Mouse (Mus musculus): ENCODE data around the gene 1700003E16Rik. TPM values are rescaled to one million over a fixed set of nuclear protein-coding genes. Genes with fewer than 3 reads are reported as not detected.
A peak's percentile ranks its signal among the peaks of the same experiment; 100 is the strongest.

The 1700003E16Rik gene
- total and polyA plus RNA-seq, 3 experiments, result 0.15 to 0.50 TPM; not detected in 1

- Histone ChIP-seq H3K36me3 (ENCODE audit: control insufficient read depth in 1 of 2, insufficient read depth in 2 of 2, low read length in 2 of 2) (peaks cover 0 to 33% of the 10 kb centered on the region in 2 experiments; a peak in 2 of 4 replicates), H3K79me2 (ENCODE audit: control insufficient read depth, insufficient read depth, low read length, poor library complexity) (peaks cover 38% of the 10 kb centered on the region), H3K27me3 (ENCODE audit: control insufficient read depth in 1 of 2, insufficient read depth in 2 of 2, low read length in 2 of 2) (no peaks in the 10 kb centered on the region), H3K4me1 (ENCODE audit: control insufficient read depth in 1 of 2, insufficient read depth in 2 of 2, low read length in 2 of 2) (peaks cover 0 to 29% of the 10 kb centered on the region in 2 experiments; a peak in 3 of 4 replicates), H3K9ac (ENCODE audit: control insufficient read depth, low read depth, low read length, poor library complexity, severe bottlenecking) (peak within 1 kb of the TSS; percentile 80), H3K4me3 (ENCODE audit: control insufficient read depth in 1 of 2, insufficient read depth in 1 of 2, low read depth in 2 of 2, low read length in 2 of 2) (peak within 1 kb of the TSS; percentile 80 to 82), H3K27ac (ENCODE audit: control insufficient read depth, low read depth, low read length) (peak within 1 kb of the TSS; percentile 80), H3K9me3 (replicated peaks; ENCODE audit: insufficient read depth, low read length) (no peaks in the 10 kb centered on the region)
- DNase-seq (ENCODE audit: low read depth, low spot score), result peak; percentile 99
- TF ChIP-seq EP300 (IDR thresholded peaks at IDR 0.05; ENCODE audit: low read depth in 1 of 2, low read length in 2 of 2), result peak in 1 of 2 experiments; percentile 26; a peak in 2 of 4 replicates
- TF ChIP-seq MAFK (IDR thresholded peaks at IDR 0.05; ENCODE audit: borderline replicate concordance, low read depth, low read length), result no peak
- peak; percentile 64 for TF ChIP-seq HCFC1 (IDR thresholded peaks at IDR 0.05; ENCODE audit: low read depth, low read length)
- no peak for TF ChIP-seq RCOR1 (IDR thresholded peaks at IDR 0.05; ENCODE audit: low read depth, low read length)
- TF ChIP-seq MXI1 (IDR thresholded peaks at IDR 0.05; ENCODE audit: low read depth, low read length), result 0 out of 2 replicates have a peak, but pooled peaks have one; percentile 37
- TF ChIP-seq E2F4 (IDR thresholded peaks at IDR 0.05; ENCODE audit: borderline replicate concordance, low read depth, low read length), result peak; percentile 56; the same call in 1 of the 2 replicates
- peak; percentile 96 for TF ChIP-seq POLR2AphosphoS2 (IDR thresholded peaks at IDR 0.05; ENCODE audit: low read length)
- peak; percentile 60 to 90 for TF ChIP-seq POLR2A (IDR thresholded peaks at IDR 0.05; ENCODE audit: control insufficient read depth in 1 of 2, insufficient read depth in 1 of 2, low read depth in 1 of 2, low read length in 2 of 2, poor library complexity in 1 of 2)
- peak; percentile 22; the same call in 1 of the 2 replicates for TF ChIP-seq USF1 (IDR thresholded peaks at IDR 0.05; ENCODE audit: low read depth, low read length)
- TF ChIP-seq USF2 (IDR thresholded peaks at IDR 0.05; ENCODE audit: borderline replicate concordance in 1 of 2, insufficient read depth in 1 of 2, low read depth in 1 of 2, low read length in 2 of 2), result no peak
- peak; percentile 49; the same call in 1 of the 2 replicates for TF ChIP-seq GATA1 (IDR thresholded peaks at IDR 0.05; ENCODE audit: low read depth, low read length)
- TF ChIP-seq UBTF (IDR thresholded peaks at IDR 0.05; ENCODE audit: borderline replicate concordance, insufficient read depth, low read depth, low read length), result no peak
- no peak for TF ChIP-seq ZKSCAN1 (IDR thresholded peaks at IDR 0.05; ENCODE audit: low read depth, low read length)
- no peak for TF ChIP-seq BHLHE40 (IDR thresholded peaks at IDR 0.05; ENCODE audit: borderline replicate concordance, low read depth, low read length)
- TF ChIP-seq ELF1 (IDR thresholded peaks at IDR 0.05; ENCODE audit: low read depth, low read length), result 0 out of 2 replicates have a peak, but pooled peaks have one; percentile 12
- TF ChIP-seq GABPA (IDR thresholded peaks at IDR 0.05; ENCODE audit: low read depth, low read length), result no peak
- no peak for TF ChIP-seq JUND (IDR thresholded peaks at IDR 0.05; ENCODE audit: low read depth, low read length)
- TF ChIP-seq NELFE (IDR thresholded peaks at IDR 0.05; ENCODE audit: low read depth, low read length), result peak; percentile 82
- TF ChIP-seq NRF1 (IDR thresholded peaks at IDR 0.05; ENCODE audit: insufficient read depth, low read depth, low read length, poor library complexity, severe bottlenecking), result peak; percentile 41; the same call in 1 of the 2 replicates
- TF ChIP-seq TAL1 (IDR thresholded peaks at IDR 0.05; ENCODE audit: low read length), result 0 out of 2 replicates have a peak, but pooled peaks have one; percentile 3
- TF ChIP-seq CTCF (IDR thresholded peaks at IDR 0.05 in 2 of 3, conservative IDR thresholded peaks at IDR 0.05 in 1 of 3; ENCODE audit: control insufficient read depth in 1 of 3, insufficient read depth in 1 of 3, low read depth in 2 of 3, low read length in 3 of 3, poor library complexity in 1 of 3, severe bottlenecking in 1 of 3), result no peak
- TF ChIP-seq KAT2A (conservative IDR thresholded peaks at IDR 0.05; ENCODE audit: low read depth, low read length), result no peak; the same call in 1 of the 2 replicates
- TF ChIP-seq TBP (IDR thresholded peaks at IDR 0.05; ENCODE audit: low read depth, low read length), result peak; percentile 85
- no peak for TF ChIP-seq CHD1 (IDR thresholded peaks at IDR 0.05; ENCODE audit: low read depth, low read length)
- TF ChIP-seq CHD2 (IDR thresholded peaks at IDR 0.05; ENCODE audit: low read length), result peak; percentile 75
- peak; percentile 67 for TF ChIP-seq SIN3A (IDR thresholded peaks at IDR 0.05; ENCODE audit: low read length)
- TF ChIP-seq ZC3H11A (IDR thresholded peaks at IDR 0.05; ENCODE audit: low read depth, low read length), result no peak
- 0 out of 2 replicates have a peak, but pooled peaks have one; percentile 11 for TF ChIP-seq MYC (IDR thresholded peaks at IDR 0.05; ENCODE audit: low read depth, low read length)
- no peak for TF ChIP-seq ZNF384 (IDR thresholded peaks at IDR 0.05; ENCODE audit: low read depth, low read length)
- TF ChIP-seq MAX (IDR thresholded peaks at IDR 0.05; ENCODE audit: low read length), result peak; percentile 65; the same call in 1 of the 2 replicates
- TF ChIP-seq ZMIZ1 (IDR thresholded peaks at IDR 0.05; ENCODE audit: low read depth, low read length), result peak; percentile 45; the same call in 1 of the 2 replicates
- TF ChIP-seq POLR2AphosphoS5 (IDR thresholded peaks at IDR 0.05; ENCODE audit: borderline replicate concordance, low read depth, low read length), result no peak
- no peak; the same call in 1 of the 2 replicates for TF ChIP-seq TCF12 (IDR thresholded peaks at IDR 0.05; ENCODE audit: low read depth, low read length)
- TF ChIP-seq SMC3 (IDR thresholded peaks at IDR 0.05; ENCODE audit: low read depth, low read length), result no peak
Observed at GRCm38 (mm10) chr6:83120930-83121862, 35.0 kb upstream of the 1700003E16Rik start, which contains the start of gene Wbp1. Wbp1 (minus strand) TSS chr6:83121559.
